Mouse (Mus musculus) kidney, adult 9 months (tissue): ENCODE results near the gene Myf5.
A peak's percentile ranks its signal among the peaks of the same experiment; 100 is the strongest.

Source experiments
- DNase-seq: peaks from one replicate; pipeline ENCODE4 v3.0.0; 2022

The Myf5 gene

GRCm38 (mm10) chr10:107485870-107486269 lies at the start of gene Myf5:
Gene Myf5 (minus strand): TSS chr10:107486134.
- no peak for DNase-seq

DNA sequence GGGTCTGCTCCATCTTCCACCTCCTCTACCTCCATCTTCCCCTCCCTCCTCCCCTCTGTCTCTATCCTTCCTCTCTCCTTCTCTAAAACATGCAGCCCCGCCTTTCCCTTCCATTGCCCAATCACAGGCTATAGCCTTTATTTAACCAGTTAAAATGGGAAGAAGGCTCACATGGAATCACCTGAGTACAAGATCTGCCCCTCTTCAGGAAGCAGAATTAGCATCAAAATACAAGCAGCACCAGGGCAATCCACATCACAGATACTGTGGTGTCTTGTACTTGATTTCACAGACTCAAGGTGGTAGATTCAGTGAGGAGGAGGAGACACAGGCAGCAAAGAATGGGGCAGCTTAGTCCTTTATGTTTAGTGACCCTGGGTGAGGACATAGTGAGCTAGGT lies 42.8 kb upstream of the Myf5 start:
- no peak for DNase-seq

GRCm38 (mm10) chr10:107519216-107519615 lies 33.3 kb upstream of the Myf5 start:
- no peak for DNase-seq

GRCm38 (mm10) chr10:107516641-107517040 lies 30.7 kb upstream of the Myf5 start:
- DNase-seq, result peak; percentile 3

- no peak for DNase-seq
Observed at GRCm38 (mm10) chr10:107514735-107515134, 28.8 kb upstream of the Myf5 start.

DNA sequence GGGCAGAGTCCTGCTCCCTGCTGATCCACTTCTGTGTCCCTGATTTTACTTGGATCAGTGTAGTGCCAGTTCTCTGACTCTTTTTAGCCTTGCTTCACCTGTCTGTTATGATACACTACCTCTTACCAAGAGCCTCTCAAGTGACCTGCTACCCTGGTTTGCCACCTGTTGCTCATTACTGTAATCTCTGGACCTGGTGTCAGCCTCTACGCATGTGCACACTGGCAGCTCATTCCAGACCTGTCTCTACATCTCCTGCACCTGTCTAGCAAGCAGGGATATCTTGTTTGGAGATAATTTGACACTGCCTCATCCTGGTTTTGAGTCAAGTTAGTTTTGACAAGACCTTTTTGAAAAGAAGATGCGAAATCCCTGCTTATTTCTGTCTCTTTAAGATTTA lies 20.5 kb upstream of the Myf5 start:
- no peak for DNase-seq

DNA sequence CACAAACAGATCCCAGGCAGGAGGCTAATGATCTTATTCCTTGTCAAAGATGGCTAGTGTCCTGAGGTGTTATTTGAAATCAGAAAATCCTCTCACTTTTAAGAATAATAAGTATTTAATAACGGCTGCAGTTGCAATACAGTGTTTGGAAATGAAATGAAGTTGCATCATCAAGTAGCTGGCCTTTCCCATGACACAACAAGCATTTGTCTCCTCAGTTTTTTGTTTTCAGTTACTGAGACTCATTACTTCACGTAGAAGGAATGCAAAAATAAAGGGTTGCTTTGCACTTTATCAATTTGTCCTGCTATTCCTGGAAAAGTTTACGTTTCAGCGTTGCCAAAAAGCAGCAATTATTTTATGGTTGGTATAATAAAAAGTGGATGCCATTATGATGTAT lies 17.5 kb upstream of the Myf5 start:
- DNase-seq, result no peak

GRCm38 (mm10) chr10:107502193-107502592 lies 16.3 kb upstream of the Myf5 start:
- DNase-seq, result no peak

DNA sequence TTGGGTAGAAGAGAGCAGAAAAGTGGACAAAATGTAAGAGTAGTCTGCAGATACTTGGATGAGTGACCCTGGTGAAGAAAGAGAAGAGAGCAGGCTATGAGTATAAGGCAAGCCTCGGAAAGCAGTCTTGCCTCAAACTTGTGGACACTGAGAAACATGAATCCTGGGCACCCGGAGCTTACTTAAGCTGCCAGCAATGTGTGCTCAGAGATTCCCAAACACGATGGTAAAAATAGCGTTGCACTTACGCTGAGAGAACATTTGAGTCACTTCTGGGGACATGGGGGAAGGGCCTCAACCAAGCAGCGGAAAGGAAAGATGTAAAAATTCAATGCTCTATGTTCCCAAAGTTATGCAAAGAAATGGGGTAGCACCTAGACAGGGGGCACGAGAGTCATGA lies 13.7 kb upstream of the Myf5 start:
- DNase-seq, result no peak

- DNase-seq, result no peak
Observed at GRCm38 (mm10) chr10:107496402-107496801, 10.5 kb upstream of the Myf5 start.

- DNase-seq, result no peak
Observed at GRCm38 (mm10) chr10:107494568-107494967, 8.6 kb upstream of the Myf5 start, which contains the start of gene Myf6. Gene Myf6 (minus strand): TSS chr10:107494737.

- DNase-seq, result no peak
Observed at GRCm38 (mm10) chr10:107493580-107494474, 7.9 kb upstream of the Myf5 start.

DNA sequence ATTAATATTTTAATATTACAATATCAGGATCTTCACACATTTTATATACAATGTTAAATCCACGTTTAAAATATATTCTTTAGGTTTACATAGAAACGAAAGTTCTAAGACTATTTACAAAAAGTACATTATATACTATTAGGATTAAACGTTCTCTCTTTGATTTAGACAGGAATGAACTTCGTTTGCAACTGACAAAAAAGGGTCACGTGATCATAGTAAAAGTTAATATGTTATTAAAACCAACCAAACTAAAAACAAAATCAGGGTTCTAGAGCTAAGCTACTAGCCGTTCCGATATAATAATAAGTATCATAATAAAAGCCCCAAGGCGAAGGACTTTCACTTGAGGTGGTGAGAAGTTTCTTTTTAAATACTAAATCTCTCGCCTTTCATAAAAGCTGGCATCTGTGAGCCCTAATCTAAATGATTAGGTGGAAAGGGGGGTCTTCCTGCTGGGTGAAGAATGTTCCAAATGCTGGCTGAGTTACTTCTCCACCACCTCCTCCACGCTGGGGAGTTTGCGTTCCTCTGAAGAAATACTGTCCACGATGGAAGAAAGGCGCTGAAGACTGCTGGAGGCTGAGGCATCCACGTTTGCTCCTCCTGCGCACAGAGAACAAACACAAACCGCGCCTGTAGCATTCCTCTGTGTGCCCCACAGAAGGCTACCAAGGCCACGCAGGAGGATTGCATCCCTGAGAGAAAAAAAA lies 7.1 kb upstream of the Myf5 start:
- no peak for DNase-seq

GRCm38 (mm10) chr10:107488654-107489315 lies 2.9 kb upstream of the Myf5 start:
- no peak for DNase-seq

- no peak for DNase-seq
Observed at GRCm38 (mm10) chr10:107486770-107487169, 836 bp upstream of the Myf5 start.

DNA sequence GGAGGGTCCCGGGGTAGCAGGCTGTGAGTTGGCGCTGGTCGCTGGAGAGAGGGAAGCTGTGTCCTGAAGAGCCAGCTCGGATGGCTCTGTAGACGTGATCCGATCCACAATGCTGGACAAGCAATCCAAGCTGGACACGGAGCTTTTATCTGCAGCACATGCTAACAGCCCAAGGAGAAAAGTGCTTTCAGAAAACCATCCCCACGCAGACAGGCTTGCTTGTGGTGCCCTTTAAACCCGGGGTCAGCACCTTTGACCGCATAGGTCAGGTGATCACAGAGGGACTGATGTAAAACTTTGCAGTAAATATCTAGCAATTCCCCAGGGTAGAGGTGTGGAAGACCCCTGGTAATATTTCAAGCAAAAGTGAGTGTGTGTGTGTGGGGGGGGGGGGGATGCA lies 1.9 kb downstream of the Myf5 start:
- DNase-seq, result no peak

GRCm38 (mm10) chr10:107473497-107473896 lies 12.4 kb downstream of the Myf5 start:
- peak; percentile 1 for DNase-seq

DNA sequence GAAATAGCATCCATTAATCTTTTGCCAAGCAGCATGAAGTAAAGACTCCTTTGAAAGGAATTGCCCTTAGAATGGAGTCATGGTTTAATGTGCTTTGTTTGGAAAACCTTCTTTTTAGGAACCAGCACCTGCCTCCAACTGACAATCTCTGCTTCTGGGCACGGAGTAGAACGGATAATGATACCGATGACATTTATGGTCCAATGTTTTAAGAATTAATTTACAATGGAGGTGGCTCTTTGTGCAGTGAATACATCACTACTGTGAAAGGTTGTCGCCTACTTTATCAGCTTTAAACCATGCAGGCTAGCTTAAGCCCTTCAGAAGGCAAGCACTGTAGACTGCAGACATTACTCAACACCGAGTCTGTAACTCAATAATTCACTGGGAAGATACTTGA lies 14.2 kb downstream of the Myf5 start:
- DNase-seq, result no peak

DNA sequence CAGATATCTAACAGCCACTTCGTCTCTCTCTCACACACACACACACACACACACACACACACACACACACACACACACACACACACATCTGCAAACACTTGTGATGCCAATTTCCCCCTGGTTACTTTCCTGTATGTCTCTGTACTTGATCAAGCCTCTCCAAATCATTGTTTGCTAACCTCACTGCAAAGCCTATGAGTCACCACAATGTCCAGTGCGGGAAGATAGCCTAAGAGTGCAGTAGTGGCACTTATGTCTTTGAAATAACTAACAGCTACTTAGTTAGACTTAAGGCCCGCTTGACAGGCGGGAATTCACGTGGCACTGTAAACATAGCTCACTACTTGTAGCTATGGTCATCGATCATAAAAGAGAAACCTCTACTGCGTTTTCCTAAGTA lies 18.1 kb downstream of the Myf5 start:
- no peak for DNase-seq

GRCm38 (mm10) chr10:107449496-107450330 lies 36.2 kb downstream of the Myf5 start:
- no peak for DNase-seq

GRCm38 (mm10) chr10:107442781-107443180 lies 43.2 kb downstream of the Myf5 start:
- peak; percentile 35 for DNase-seq

DNA sequence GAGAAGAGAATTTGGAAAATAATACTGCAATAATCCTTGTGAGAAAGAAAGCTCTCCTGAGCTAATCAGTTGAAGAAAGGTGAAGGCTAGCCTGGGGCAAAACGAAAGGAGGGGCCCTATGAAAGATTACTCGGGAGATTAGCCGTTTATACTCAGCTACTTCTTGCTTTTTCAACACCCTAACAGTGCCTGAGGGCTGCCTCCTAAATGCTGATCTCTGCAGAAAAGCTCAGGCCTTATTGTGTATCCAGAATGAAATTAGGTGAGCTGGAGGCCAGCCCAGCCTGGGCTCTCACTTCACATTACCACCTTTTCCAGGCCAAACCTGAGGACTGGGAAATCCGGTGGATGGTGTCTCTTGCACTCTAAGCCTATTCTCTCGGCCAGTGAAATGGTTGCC lies 49.0 kb downstream of the Myf5 start:
- no peak for DNase-seq
